Mouse (Mus musculus): ENCODE results near the gene Dap3. TPM values are rescaled to one million over a fixed set of nuclear protein-coding genes. Genes with fewer than 3 reads are reported as not detected.
A peak's percentile ranks its signal among the peaks of the same experiment; 100 is the strongest.

The Dap3 gene
- total and polyA plus RNA-seq, 3 experiments: 128 to 169 (median 145) TPM

- TF ChIP-seq USF1 (IDR thresholded peaks at IDR 0.05; ENCODE audit: low read depth, low read length) (no peak), CHD1 (IDR thresholded peaks at IDR 0.05; ENCODE audit: low read depth, low read length) (no peak), CTCF (conservative IDR thresholded peaks at IDR 0.05 in 1 of 2, IDR thresholded peaks at IDR 0.05 in 1 of 2; ENCODE audit: low read depth in 2 of 2, low read length in 2 of 2) (no peak), ZNF384 (IDR thresholded peaks at IDR 0.05; ENCODE audit: low read depth, low read length) (no peak), NRF1 (IDR thresholded peaks at IDR 0.05; ENCODE audit: low read depth, low read length) (no peak), UBTF (IDR thresholded peaks at IDR 0.05; ENCODE audit: low read depth, low read length) (no peak), EP300 (IDR thresholded peaks at IDR 0.05; ENCODE audit: low read length) (no peak), MXI1 (IDR thresholded peaks at IDR 0.05; ENCODE audit: low read depth, low read length) (no peak), JUN (IDR thresholded peaks at IDR 0.05; ENCODE audit: insufficient read depth, low read depth, low read length) (no peak), JUND (conservative IDR thresholded peaks at IDR 0.05; ENCODE audit: low read depth, low read length) (no peak), MEF2A (IDR thresholded peaks at IDR 0.05; ENCODE audit: borderline replicate concordance, low read depth, low read length) (no peak)
- H3K9ac ChIP-seq (ENCODE audit: insufficient read depth, low read depth): no peak overlapping the region
- peaks cover 22 to 68% of the 10 kb centered on the region in 2 experiments for H3K36me3 ChIP-seq (replicated peaks in 1 of 2; ENCODE audit: control insufficient read depth in 1 of 2, insufficient read depth in 1 of 2, low read length in 1 of 2)
- no peaks in the 10 kb centered on the region for H3K27me3 ChIP-seq (replicated peaks)
- no peaks in the 10 kb centered on the region for H3K4me1 ChIP-seq (ENCODE audit: control insufficient read depth in 1 of 2, insufficient read depth in 2 of 2)
- H3K9me3 ChIP-seq (replicated peaks; ENCODE audit: low read length): no peaks in the 10 kb centered on the region
- dilution Hi-C loops (cut with MboI; ENCODE audit: extremely low pct_ligation_motif_present, extremely low pct_unique_long_range_greater_than_20kb, low sequenced_read_pairs): no loop called here
- in situ Hi-C loops (cut with MboI; ENCODE audit: low pct_ligation_motif_present, low pct_unique_long_range_greater_than_20kb, low sequenced_read_pairs): no loop called here
- H3K27ac ChIP-seq (ENCODE audit: insufficient read depth, low read depth): no peak overlapping the region
- H3K79me2 ChIP-seq (replicated peaks; ENCODE audit: control insufficient read depth, extremely low read depth, insufficient read depth, poor library complexity, severe bottlenecking): peaks cover 3% of the 10 kb centered on the region
- peak; percentile 2 for DNase-seq (ENCODE audit: extremely low read depth)
- H3K4me2 ChIP-seq (ENCODE audit: insufficient read depth, low read depth, poor library complexity, severe bottlenecking): no peak overlapping the region
- no peak overlapping the region for H3K4me3 ChIP-seq (replicated peaks in 1 of 3; ENCODE audit: low read depth in 2 of 3, low read length in 2 of 3, poor library complexity in 1 of 3)
Observed at GRCm38 (mm10) chr3:88983921-88984381, 33.0 kb upstream of the Dap3 start.

GRCm38 (mm10) chr3:88981206-88982010, 30.4 kb upstream of the Dap3 start:
- H3K36me3 ChIP-seq (replicated peaks in 1 of 2; ENCODE audit: control insufficient read depth in 1 of 2, insufficient read depth in 1 of 2, low read length in 1 of 2): peaks cover 23 to 65% of the 10 kb centered on the region in 2 experiments
- no peak for DNase-seq (ENCODE audit: extremely low read depth)
- H3K4me3 ChIP-seq (replicated peaks in 1 of 3; ENCODE audit: low read depth in 2 of 3, low read length in 2 of 3, poor library complexity in 1 of 3): no peak overlapping the region
- TF ChIP-seq CTCF (conservative IDR thresholded peaks at IDR 0.05 in 1 of 2, IDR thresholded peaks at IDR 0.05 in 1 of 2; ENCODE audit: low read depth in 2 of 2, low read length in 2 of 2) (no peak), KAT2A (IDR thresholded peaks at IDR 0.05; ENCODE audit: insufficient replicate concordance, low read length) (no peak)
- H3K27ac ChIP-seq (ENCODE audit: insufficient read depth, low read depth): no peak overlapping the region
- dilution Hi-C loops (cut with MboI; ENCODE audit: extremely low pct_ligation_motif_present, extremely low pct_unique_long_range_greater_than_20kb, low sequenced_read_pairs): no loop called here
- peaks cover 14% of the 10 kb centered on the region for H3K79me2 ChIP-seq (replicated peaks; ENCODE audit: control insufficient read depth, extremely low read depth, insufficient read depth, poor library complexity, severe bottlenecking)
- H3K4me2 ChIP-seq (ENCODE audit: insufficient read depth, low read depth, poor library complexity, severe bottlenecking): no peak overlapping the region
- no peaks in the 10 kb centered on the region for H3K4me1 ChIP-seq (ENCODE audit: control insufficient read depth in 1 of 2, insufficient read depth in 2 of 2)
- H3K9ac ChIP-seq (ENCODE audit: insufficient read depth, low read depth): no peak overlapping the region
- H3K27me3 ChIP-seq (replicated peaks): no peaks in the 10 kb centered on the region
- H3K9me3 ChIP-seq (replicated peaks; ENCODE audit: low read length): no peaks in the 10 kb centered on the region
- in situ Hi-C loops (cut with MboI; ENCODE audit: low pct_ligation_motif_present, low pct_unique_long_range_greater_than_20kb, low sequenced_read_pairs): no loop called here
